Mouse (Mus musculus) megakaryocyte progenitor cell, adult 5-6 weeks (primary cell): Measurements from ENCODE around the gene Ttll3. TPM values are rescaled to one million over a fixed set of nuclear protein-coding genes. Genes with fewer than 3 reads are reported as not detected.

Experiments used
- ATAC-seq: replicated peaks from 2 replicates; pipeline ENCODE4 v1.8.0; 2016; ENCODE audit warnings: mild to moderate bottlenecking, moderate TSS enrichment, inconsistent platforms; ENCODE audit not compliant: poor library complexity
- total RNA-seq, 2 experiments: library from RNA; stranded (forward) in 1 of 2; stranded (reverse) in 1 of 2; fragments of 157-497, 149-512 nt in 1 of 2; fragments of 200-1000 nt in 1 of 2; gene quantifications; 2 replicates each; pipeline versions ENCODE4 v1.2.3 to v1.2.4; 2015 to 2017

The Ttll3 gene
- total RNA-seq, 2 experiments from 2014 or later, result 2.5 to 2.9 TPM

DNA sequence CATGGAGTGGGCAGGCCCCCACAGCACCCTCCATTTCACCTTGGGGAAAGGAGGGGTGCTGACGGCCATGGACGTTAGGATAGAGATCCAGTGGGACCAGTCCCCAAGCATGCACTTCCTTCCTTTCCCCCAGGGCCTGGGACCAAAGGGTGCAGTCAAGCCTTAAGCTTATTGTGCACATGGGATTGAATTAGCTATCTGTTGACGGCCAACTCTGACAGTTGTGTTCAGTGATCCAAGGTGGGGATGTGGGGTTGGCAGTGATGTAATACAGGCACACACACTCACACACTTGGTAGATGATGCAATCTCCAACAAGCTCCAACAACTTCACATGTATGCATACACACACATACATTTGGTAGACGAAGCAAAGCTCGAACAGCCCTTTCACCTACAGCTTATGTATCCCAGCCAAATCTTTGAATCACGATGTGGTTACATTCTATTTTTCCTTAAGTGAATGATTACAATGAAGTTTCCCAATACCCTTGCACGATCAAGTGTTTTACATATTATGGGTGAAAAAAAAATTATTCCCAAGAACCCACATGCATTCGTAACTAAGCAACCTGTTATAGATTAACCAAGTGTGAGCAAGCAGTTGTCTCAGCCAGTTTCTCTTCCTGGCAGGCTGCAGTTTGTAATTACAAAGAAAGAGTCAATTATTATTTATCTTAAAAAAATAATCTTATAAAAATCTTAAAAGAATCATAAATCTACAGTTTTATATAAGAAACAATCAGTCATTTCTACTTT, 55.3 kb downstream of the Ttll3 start:
- no peak for ATAC-seq

DNA sequence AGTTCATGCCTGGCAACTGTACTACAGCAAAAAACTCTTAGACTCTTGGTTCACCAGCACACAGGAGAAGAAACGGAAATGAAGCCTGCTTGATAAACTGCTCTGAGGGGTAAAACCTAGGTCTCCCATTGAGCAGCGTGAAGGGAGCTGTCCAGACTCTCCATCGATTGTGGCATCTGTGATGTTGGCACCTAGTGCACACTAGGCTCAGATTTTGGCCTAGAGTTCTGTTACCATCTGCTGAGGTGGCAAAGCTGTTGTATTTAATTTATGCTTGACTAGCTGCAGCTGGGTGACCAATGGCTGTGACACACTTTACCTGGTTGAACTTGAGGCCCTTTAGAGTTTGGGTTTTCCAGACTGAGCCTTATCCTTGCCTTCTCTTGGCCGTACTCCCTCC, 58.6 kb downstream of the Ttll3 start:
- ATAC-seq, result no peak

GRCm38 (mm10) chr6:113451839-113452238, 62.8 kb downstream of the Ttll3 start:
- no peak for ATAC-seq

- ATAC-seq, result peak; percentile 47
Measured at GRCm38 (mm10) chr6:113455007-113455406, 65.9 kb downstream of the Ttll3 start.

- ATAC-seq, result peak; percentile 56
Measured at GRCm38 (mm10) chr6:113457952-113458534, 69.0 kb downstream of the Ttll3 start, which contains the start of gene Il17re. TSS of gene Il17re (plus strand) at chr6:113458484.

- ATAC-seq, result no peak; the same call in 1 of the 2 replicates
Measured at GRCm38 (mm10) chr6:113458635-113459034, 69.6 kb downstream of the Ttll3 start.

DNA sequence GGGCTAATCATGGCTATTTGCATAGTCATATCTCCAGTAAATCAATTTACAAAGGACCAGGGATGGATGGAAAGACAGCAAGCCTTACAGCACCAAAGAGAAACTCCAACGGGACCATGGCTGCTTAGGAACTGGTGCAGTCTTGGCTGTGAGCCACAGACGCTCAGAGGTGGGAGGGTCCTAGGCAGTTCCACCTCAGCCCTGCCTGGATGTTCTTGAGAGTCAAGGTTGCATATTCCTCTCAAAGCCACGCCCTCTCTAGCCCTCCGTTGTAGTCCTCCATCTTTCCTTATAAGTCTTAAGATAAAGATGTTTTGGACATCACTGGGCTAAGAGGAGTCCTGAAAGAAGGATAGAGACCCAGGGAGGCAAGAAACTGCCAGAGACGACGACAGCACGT, 75.0 kb downstream of the Ttll3 start:
- no peak for ATAC-seq

Other genes starting within 250 kb of the Ttll3 start
- 0.15 and 0.39 TPM in 2 replicates for gene Lhfpl4, start 193.9 kb upstream of the Ttll3 start, total RNA-seq (2015)
- gene Lhfpl4, start 193.9 kb upstream of the Ttll3 start, total RNA-seq (2017), result not detected in 2 replicates
- 22.7 and 24.3 TPM in 2 replicates for gene Mtmr14, start 151.4 kb upstream of the Ttll3 start, total RNA-seq (2015)
- gene Mtmr14, start 151.4 kb upstream of the Ttll3 start, total RNA-seq (2017), result 39.7 and 55.8 TPM in 2 replicates
- gene Cpne9, start 107.0 kb upstream of the Ttll3 start, total RNA-seq (2015), result 0.49 TPM in 1 of 2 replicates, not detected in the other
- gene Cpne9, start 107.0 kb upstream of the Ttll3 start, total RNA-seq (2017), result not detected in 2 replicates
- gene Brpf1, start 82.1 kb upstream of the Ttll3 start, total RNA-seq (2015), result 33.9 and 34.7 TPM in 2 replicates
- gene Brpf1, start 82.1 kb upstream of the Ttll3 start, total RNA-seq (2017), result 36.6 and 39.0 TPM in 2 replicates
- gene Ogg1, start 62.3 kb upstream of the Ttll3 start, total RNA-seq (2015), result 12.7 and 13.4 TPM in 2 replicates
- 4.1 and 9.7 TPM in 2 replicates for gene Ogg1, start 62.3 kb upstream of the Ttll3 start, total RNA-seq (2017)
- 10.2 and 15.2 TPM in 2 replicates for gene Camk1, start 45.3 kb upstream of the Ttll3 start, total RNA-seq (2015)
- gene Camk1, start 45.3 kb upstream of the Ttll3 start, total RNA-seq (2017), result 16.6 and 24.3 TPM in 2 replicates
- 23.0 and 24.5 TPM in 2 replicates for gene Tada3, start 11.4 kb upstream of the Ttll3 start, total RNA-seq (2015)
- 11.9 and 13.9 TPM in 2 replicates for gene Tada3, start 11.4 kb upstream of the Ttll3 start, total RNA-seq (2017)
- 171 and 208 TPM in 2 replicates for gene Arpc4, start 11.1 kb upstream of the Ttll3 start, total RNA-seq (2015)
- gene Arpc4, start 11.1 kb upstream of the Ttll3 start, total RNA-seq (2017), result 306 and 331 TPM in 2 replicates
- 3.5 and 5.7 TPM in 2 replicates for gene Rpusd3, start 30.1 kb downstream of the Ttll3 start, total RNA-seq (2015)
- 9.2 and 11.8 TPM in 2 replicates for gene Rpusd3, start 30.1 kb downstream of the Ttll3 start, total RNA-seq (2017)
- not detected in 2 replicates for gene Cidec, start 46.5 kb downstream of the Ttll3 start, total RNA-seq (2015)
- gene Cidec, start 46.5 kb downstream of the Ttll3 start, total RNA-seq (2017), result not detected in 2 replicates
- 76.3 and 85.0 TPM in 2 replicates for gene Jagn1, start 53.3 kb downstream of the Ttll3 start, total RNA-seq (2015)
- 21.7 and 28.0 TPM in 2 replicates for gene Jagn1, start 53.3 kb downstream of the Ttll3 start, total RNA-seq (2017)
- 0.44 and 1.2 TPM in 2 replicates for gene Il17re, start 69.2 kb downstream of the Ttll3 start, total RNA-seq (2015)
- 0.21 and 0.34 TPM in 2 replicates for gene Il17re, start 69.2 kb downstream of the Ttll3 start, total RNA-seq (2017)
- not detected in 2 replicates for gene Il17rc, start 82.2 kb downstream of the Ttll3 start, total RNA-seq (2015)
- gene Il17rc, start 82.2 kb downstream of the Ttll3 start, total RNA-seq (2017), result not detected in 2 replicates
- gene Creld1, start 94.0 kb downstream of the Ttll3 start, total RNA-seq (2015), result 5.9 and 6.1 TPM in 2 replicates
- 4.7 and 6.6 TPM in 2 replicates for gene Creld1, start 94.0 kb downstream of the Ttll3 start, total RNA-seq (2017)
- gene Prrt3, start 112.7 kb downstream of the Ttll3 start, total RNA-seq (2015), result not detected in 2 replicates
- not detected in 2 replicates for gene Prrt3, start 112.7 kb downstream of the Ttll3 start, total RNA-seq (2017)
- gene Emc3, start 142.4 kb downstream of the Ttll3 start, total RNA-seq (2015), result 60.4 and 64.5 TPM in 2 replicates
- 31.7 and 34.5 TPM in 2 replicates for gene Emc3, start 142.4 kb downstream of the Ttll3 start, total RNA-seq (2017)
- gene Fancd2, start 142.4 kb downstream of the Ttll3 start, total RNA-seq (2015), result 24.0 and 24.3 TPM in 2 replicates
- gene Fancd2, start 142.4 kb downstream of the Ttll3 start, total RNA-seq (2017), result 26.6 and 27.4 TPM in 2 replicates
- gene Fancd2os, start 211.5 kb downstream of the Ttll3 start, total RNA-seq (2015), result not detected in 2 replicates
- gene Fancd2os, start 211.5 kb downstream of the Ttll3 start, total RNA-seq (2017), result not detected in 2 replicates
- 237 and 246 TPM in 2 replicates for gene Brk1, start 215.5 kb downstream of the Ttll3 start, total RNA-seq (2015)
- gene Brk1, start 215.5 kb downstream of the Ttll3 start, total RNA-seq (2017), result 117 and 131 TPM in 2 replicates
- 14.1 and 22.7 TPM in 2 replicates for gene Vhl, start 234.7 kb downstream of the Ttll3 start, total RNA-seq (2015)
- 10.8 and 12.2 TPM in 2 replicates for gene Vhl, start 234.7 kb downstream of the Ttll3 start, total RNA-seq (2017)
- gene Irak2, start 249.2 kb downstream of the Ttll3 start, total RNA-seq (2015), result 4.9 and 10.8 TPM in 2 replicates
- gene Irak2, start 249.2 kb downstream of the Ttll3 start, total RNA-seq (2017), result 20.9 and 30.4 TPM in 2 replicates